Mouse (Mus musculus): ENCODE data around the gene Cyp1a1. TPM values are rescaled to one million over a fixed set of nuclear protein-coding genes. Genes with fewer than 3 reads are reported as not detected.
"Not testable (repeated sequence)": the region's sequence is repeated elsewhere in the genome, so short reads cannot be mapped to it uniquely, and the experiment has no call there.

The Cyp1a1 gene
- polyA plus RNA-seq, 1 experiment: 0.08 TPM

DNA sequence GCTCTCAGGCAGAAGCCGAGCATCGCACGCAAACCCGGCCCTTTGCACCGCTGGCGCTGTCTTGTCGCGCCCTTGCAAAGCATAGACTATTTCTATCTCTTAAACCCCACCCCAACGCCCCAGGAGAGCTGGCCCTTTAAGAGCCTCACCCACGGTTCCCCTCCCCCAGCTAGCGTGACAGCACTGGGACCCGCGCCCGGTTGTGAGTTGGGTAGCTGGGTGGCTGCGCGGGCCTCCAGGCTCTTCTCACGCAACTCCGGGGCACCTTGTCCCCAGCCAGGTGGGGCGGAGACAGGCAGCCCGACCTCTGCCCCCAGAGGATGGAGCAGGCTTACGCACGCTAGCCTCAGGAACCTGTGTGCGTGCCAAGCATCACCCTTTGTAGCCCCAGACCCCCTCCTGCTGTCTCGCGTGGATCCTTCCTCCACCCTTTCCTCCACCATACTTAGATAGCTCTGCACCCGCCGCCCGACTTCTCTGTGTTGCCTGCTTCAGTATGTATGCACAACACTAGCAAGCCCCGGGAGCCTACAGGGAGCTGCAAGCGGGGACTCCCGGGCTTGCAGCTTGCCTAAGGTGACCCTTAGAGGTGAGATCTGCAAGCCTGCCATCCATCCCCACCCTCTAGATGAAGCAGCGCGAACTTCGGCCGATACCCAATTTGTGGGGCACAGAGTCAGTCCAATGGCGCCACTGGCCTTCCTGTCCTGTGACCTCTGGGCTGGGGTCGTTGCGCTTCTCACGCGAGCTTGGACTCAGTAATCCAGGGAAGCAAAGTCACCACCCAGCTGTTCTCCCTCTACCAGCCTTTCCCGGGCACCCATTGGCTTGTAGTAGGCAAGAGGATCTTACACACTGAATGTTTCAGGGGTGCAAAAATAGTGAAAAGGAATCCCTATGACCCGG, 8.9 kb downstream of the Cyp1a1 start:
- peak; percentile 7 to 80 for DNase-seq (ENCODE audit: extremely low spot score in 1 of 2, low spot score in 1 of 2)

DNA sequence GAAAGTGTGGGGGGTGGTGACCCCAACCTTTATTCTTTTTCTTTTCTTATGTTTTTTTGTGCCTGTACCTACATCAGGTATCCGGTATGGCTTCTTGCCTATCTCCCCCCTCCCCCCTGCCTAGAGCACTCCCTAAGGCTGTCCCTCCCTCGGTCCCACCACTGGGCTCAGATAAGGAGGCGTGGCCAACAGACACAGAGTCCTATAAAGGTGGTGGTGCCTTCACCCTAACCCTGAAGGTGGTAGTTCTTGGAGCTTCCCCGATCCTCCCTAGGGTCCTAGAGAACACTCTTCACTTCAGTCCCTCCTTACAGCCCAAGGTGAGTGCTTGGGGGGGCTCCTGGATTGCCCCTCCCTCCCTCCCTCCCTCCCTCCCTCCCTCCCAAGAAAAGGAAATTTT, 9.7 kb downstream of the Cyp1a1 start:
- no peak for DNase-seq (ENCODE audit: extremely low spot score in 1 of 2, low spot score in 1 of 2)

GRCm38 (mm10) chr9:57698466-57699150, 10.9 kb downstream of the Cyp1a1 start:
- DNase-seq (ENCODE audit: extremely low spot score in 1 of 2, low spot score in 1 of 2): peak in 1 of 2 experiments; percentile 68

DNA sequence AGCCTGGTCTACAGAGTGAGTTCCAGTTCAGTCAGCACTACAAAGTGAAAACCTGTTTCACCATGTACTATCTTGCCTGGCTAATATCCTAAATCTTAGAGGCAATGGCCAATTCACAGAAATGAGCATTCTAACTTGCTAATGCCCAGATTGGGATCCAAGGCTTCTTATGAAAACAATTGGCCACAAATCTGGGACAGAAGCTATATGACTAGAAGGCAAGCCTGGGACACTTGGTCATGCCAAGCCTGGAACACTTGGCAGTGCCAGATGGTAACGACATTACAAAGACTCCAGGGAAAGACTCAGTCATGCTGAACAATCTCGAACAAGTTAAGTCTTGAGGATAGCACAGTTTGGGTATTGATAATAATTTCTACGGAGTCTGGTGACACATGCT, 18.8 kb downstream of the Cyp1a1 start:
- no peak for DNase-seq (ENCODE audit: extremely low spot score in 1 of 2, low spot score in 1 of 2)

GRCm38 (mm10) chr9:57708068-57708719, 20.5 kb downstream of the Cyp1a1 start, which contains the start of gene Edc3:
Gene Edc3 (plus strand): TSS chr9:57708540.
- peak; percentile 44 to 90 for DNase-seq (ENCODE audit: extremely low spot score in 1 of 2, low spot score in 1 of 2)

DNA sequence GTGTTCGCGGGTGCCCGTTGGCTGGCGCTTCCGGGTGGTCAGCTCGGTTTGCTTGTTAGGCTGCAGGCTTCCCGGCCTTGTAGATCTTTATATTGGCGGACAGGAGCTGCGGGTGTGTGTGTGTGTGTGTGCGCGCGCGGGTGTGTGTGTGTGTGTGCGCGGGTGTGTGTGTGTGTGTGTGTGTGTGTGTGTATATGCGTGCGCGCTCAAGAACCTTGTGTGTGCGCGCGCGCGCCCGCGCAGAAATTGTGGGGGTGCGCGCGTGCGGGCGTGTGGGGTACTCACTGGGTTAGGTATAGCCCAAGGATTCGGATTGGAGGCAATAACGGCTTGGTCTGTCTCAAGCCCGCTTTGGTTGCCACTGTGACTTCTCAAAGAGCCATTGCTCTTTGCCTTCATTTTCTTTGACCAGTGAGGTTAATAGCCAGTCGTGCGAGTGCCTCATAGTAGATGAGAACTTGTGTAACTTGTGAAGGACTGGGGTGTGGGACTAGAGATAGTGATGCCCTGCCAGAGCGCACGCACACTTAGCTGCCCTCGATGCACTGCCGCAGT, 21.1 kb downstream of the Cyp1a1 start:
- DNase-seq (ENCODE audit: extremely low spot score in 1 of 2, low spot score in 1 of 2): peak; percentile 28 to 72

DNA sequence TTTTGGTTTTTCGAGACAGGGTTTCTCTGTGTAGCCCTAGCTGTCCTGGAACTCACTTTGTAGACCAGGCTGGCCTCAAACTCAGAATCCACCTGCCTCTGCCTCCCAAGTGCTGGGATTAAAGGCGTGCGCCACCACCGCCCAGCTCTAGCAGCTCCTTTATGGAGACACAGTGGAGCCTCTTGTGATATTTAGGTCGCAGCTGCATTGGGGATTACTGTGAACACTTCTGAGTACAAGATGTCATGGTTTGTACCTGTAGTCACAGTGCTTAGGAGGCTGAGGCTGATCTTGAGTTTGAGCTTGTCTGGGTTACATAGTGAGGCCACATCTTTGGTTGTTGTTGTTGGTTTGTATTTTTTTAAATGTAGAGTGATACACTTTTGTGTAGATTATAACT, 22.5 kb downstream of the Cyp1a1 start:
- DNase-seq (ENCODE audit: extremely low spot score in 1 of 2, low spot score in 1 of 2): not testable (repeated sequence)

GRCm38 (mm10) chr9:57712194-57712593, 24.5 kb downstream of the Cyp1a1 start:
- no peak for DNase-seq (ENCODE audit: extremely low spot score in 1 of 2, low spot score in 1 of 2)

DNA sequence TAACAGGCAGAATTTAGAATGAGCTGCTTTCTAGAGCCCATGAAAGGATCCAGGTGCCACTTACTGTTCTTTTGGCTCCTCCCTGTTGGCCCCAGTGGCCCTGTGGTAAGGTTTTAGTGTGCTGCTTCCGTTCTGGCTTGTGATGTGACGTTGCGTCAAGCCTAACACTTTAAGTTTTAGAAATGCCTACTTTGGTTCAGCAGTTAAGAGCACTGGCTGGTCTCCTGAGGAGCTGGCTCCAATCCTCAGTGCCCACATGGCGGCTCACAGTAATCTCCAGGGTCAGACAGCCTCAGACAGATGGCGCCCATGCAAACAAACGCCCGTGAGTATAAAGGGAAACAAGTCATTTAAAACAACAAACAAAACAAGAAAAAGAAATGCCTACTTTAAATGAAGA, 30.7 kb downstream of the Cyp1a1 start:
- no peak for DNase-seq (ENCODE audit: extremely low spot score in 1 of 2, low spot score in 1 of 2)

GRCm38 (mm10) chr9:57720736-57721135, 33.0 kb downstream of the Cyp1a1 start:
- no peak for DNase-seq (ENCODE audit: extremely low spot score in 1 of 2, low spot score in 1 of 2)

DNA sequence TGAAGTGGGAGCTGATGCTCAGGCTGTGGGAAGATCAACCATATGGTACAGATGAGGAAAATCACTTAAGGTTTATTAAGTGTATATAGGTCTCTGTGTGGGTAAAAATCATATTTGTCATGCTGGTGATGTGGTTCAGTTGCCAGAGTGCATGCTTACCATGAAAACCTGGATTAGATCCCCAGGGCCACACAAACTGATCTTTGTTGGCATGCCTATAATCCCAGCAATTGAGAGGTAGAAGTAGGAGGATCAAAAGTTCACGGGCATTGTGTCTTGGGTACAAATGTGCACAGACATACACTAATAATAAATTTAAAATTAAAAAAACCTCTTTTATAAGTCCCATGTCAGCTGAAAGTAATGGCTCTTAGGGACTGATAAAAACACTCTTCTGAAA, 34.6 kb downstream of the Cyp1a1 start:
- DNase-seq (ENCODE audit: extremely low spot score in 1 of 2, low spot score in 1 of 2): no peak

DNA sequence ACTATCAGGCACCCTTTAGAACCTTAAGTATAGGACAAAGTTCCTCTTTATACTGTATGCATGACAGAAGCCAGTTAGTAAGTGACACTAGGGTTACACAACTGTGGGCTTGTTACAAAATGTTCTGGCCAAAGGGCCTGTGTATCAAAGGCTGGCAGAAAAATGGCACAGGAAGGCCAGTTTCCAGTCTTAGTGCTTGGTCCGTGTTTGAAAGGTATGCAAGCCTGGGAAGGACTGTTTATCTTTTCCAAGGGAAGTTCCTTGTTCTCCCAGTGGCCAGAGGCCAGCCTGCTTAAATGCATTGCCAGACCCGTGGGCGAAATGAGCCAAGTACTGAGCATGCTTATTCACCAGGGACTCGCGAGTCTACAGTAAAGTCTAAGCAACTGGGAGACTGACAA, 35.6 kb downstream of the Cyp1a1 start:
- peak in 1 of 2 experiments; percentile 45 for DNase-seq (ENCODE audit: extremely low spot score in 1 of 2, low spot score in 1 of 2)

DNA sequence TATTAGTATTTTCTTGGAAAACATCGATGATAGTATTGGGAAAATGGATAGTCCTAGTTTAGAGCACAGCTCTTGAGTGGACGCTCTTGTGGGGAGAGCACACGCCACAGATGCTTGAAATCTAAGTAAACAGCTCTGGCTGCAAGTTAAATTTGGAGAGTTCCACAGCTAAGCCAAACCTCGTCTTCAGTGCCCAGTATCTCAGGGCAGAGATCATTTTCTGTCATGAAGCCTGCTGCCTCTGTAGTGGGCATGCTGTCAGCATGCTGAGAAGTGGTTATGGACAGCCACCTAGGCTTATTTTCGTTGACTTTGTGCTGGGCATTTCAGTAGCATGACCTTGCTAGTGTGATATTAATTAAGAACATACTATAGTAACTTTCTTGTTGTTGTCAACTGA, 36.1 kb downstream of the Cyp1a1 start:
- no peak for DNase-seq (ENCODE audit: extremely low spot score in 1 of 2, low spot score in 1 of 2)

DNA sequence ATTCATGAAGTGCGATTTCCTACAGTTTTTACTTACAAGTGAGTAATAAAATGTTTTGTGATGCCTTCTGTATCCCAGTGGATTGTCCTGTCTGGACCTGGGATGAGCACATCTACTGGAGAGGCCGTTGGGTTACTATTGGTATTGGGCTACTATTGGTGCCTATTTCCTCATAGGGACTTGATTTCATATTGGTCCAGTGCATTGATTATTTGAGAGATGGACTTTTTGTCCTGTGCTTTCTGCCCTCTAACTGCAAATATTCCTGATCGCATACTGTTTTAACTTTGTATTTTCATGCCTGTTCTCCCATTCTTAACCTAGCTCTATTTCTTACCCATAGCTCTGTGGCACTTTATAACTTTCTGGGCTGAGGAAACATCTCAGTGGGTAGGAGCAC, 37.0 kb downstream of the Cyp1a1 start:
- no peak for DNase-seq (ENCODE audit: extremely low spot score in 1 of 2, low spot score in 1 of 2)

- no peak for DNase-seq (ENCODE audit: extremely low spot score in 1 of 2, low spot score in 1 of 2)
These were observed 40.6 kb downstream of the Cyp1a1 start for GRCm38 (mm10) chr9:57728312-57728711.

- no peak for DNase-seq (ENCODE audit: extremely low spot score in 1 of 2, low spot score in 1 of 2)
These were observed 45.9 kb downstream of the Cyp1a1 start for GRCm38 (mm10) chr9:57733606-57734005.

- no peak for DNase-seq (ENCODE audit: extremely low spot score in 1 of 2, low spot score in 1 of 2)
These were observed 52.1 kb downstream of the Cyp1a1 start for GRCm38 (mm10) chr9:57739863-57740262.

DNA sequence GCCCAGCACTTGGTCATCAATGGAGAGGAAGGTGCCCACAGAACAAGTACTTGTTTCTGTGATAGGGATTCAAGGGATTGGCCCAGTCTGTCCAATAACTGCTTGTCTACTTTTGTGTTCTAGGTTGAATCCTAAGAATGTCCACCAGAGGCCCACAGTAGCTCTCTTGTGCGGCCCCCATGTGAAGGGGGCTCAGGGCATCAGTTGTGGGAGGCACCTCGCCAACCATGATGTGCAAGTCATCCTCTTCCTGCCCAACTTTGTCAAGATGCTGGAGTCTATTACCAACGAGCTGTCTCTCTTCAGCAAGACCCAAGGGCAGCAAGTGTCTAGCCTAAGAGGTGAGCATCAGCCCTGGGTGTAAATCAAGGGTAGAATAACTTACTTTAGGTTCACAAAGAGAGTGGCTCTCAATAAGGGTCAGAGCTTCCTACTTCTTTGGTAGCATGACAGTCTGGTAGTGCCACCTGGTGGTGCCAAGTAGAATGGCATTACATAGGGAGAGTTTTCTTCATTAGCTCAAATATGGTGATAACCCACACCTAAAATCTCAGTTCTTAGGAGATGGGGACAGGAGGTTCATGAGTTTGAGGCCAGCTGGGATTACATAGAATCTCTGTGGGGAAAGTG, 56.8 kb downstream of the Cyp1a1 start:
- DNase-seq (ENCODE audit: extremely low spot score in 1 of 2, low spot score in 1 of 2): peak in 1 of 2 experiments; percentile 64

DNA sequence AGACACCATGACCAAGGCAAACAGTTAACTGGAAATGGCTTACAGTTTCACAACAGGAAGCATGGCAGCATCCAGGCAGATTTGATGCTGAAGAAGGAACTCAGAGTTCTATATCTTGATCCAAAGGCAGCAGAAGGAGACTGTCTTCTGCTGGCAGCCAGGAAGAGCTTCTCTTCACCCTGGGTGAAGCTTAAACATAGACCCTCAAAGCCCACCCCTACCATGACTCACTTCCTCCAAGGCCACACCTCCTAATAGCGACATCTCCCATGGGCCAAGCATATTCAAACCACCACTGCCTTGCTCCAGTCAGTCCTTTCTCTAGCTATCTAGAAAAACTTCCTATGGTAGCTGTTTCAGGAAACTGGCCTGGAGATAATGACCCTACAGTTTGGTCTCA, 59.3 kb downstream of the Cyp1a1 start:
- no peak for DNase-seq (ENCODE audit: extremely low spot score in 1 of 2, low spot score in 1 of 2)

- no peak for DNase-seq (ENCODE audit: extremely low spot score in 1 of 2, low spot score in 1 of 2)
These were observed 60.4 kb downstream of the Cyp1a1 start for GRCm38 (mm10) chr9:57748137-57748536.

All from frontal cortex, adult 2 months (tissue).